9 mouse cellular contexts compared by ENCODE assay signal in the genomic region with DNA sequence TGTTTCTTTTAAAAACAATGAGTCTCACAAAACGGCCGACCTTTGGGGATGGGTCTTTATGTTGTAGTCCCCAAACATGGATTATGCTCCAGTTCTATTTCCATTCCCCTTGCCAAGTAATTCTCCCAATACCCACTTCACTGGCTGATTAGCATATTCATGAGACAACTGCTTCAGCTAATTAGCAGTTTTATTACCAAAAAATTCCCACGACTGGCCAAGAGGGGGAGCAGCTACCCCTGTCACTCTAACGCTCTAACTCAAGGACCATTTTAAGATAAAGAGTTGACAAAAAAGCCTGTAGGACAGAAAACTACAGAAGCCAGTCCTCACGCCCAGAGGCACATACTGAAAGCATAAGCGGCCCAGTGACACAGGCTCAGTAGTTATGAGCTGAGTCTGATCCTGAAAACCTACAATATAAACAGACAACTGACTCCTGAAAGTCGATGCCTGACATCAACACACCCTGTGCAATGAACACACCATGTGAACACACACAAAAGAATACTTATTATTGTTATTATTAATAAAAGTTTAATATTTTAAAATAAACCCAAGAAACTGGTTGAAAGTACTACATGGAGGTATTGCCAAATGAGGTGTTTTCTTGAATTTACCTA.
A peak's percentile ranks its signal among the peaks of the same experiment; 100 is the strongest.
DNase-seq lines count a peak whose midpoint lies in the region; ATAC-seq lines count a peak whose summit lies in the region.
"Had no signal": no experiment of that assay in that cellular context is flagged by ENCODE, and none has a peak within 500 bp of the region (broad histone marks: within the 10 kb centered on the region; RNA-seq: fewer than 3 reads in every experiment).

No protein-coding gene starts in this region.

- peak; percentile 81 for ATAC-seq in forebrain, embryonic 11.5 days (replicated peaks; ENCODE audit: low FRiP score)

- intact Hi-C loops in left cerebral cortex, postnatal 10 days (cut with DNase I) = loop anchor here (5.0 kb wide), 1 partner anchor 74 kb away; no protein-coding TSS in a partner anchor
- intact Hi-C loops in left cerebral cortex, postnatal 36 days (cut with DNase I) = no loop called here

- no peaks in the 10 kb centered on the region for H3K9me3 ChIP-seq in forebrain, embryonic 11.5 days (ENCODE audit: control insufficient read depth, low read length)
- H3K9me3 ChIP-seq: embryonic facial prominence, embryonic 13.5 days; limb, embryonic 13.5 days had no signal

- DNase-seq in left cerebral cortex, postnatal 10 days (ENCODE audit: extremely low spot score in 1 of 2, low spot score in 2 of 2) = peak; percentile 9 to 19
- no peak for DNase-seq in left cerebral cortex, postnatal 36 days (ENCODE audit: low spot score in 2 of 2)
- DNase-seq in adrenal gland, postnatal 25 days = peak; percentile 4
- DNase-seq in forebrain, embryonic 11.5 days (ENCODE audit: low spot score) = peak; percentile 72
- DNase-seq in kidney, postnatal 36 days = peak; percentile 45 to 65
- DNase-seq in lung, postnatal 10 days = peak; percentile 14
- DNase-seq in yolk sac, embryonic 10.5 days (ENCODE audit: low spot score) = no peak

- H3K4me1 ChIP-seq in forebrain, embryonic 11.5 days (replicated peaks; ENCODE audit: control insufficient read depth, insufficient read depth, low read length) = no peaks in the 10 kb centered on the region
- H3K4me1 ChIP-seq: embryonic facial prominence, embryonic 13.5 days; limb, embryonic 13.5 days had no signal

- no peaks in the 10 kb centered on the region for H3K27me3 ChIP-seq in forebrain, embryonic 11.5 days (ENCODE audit: control insufficient read depth, insufficient read depth, low read length)
- H3K27me3 ChIP-seq: embryonic facial prominence, embryonic 13.5 days; limb, embryonic 13.5 days had no signal

- H3K9ac ChIP-seq in forebrain, embryonic 11.5 days (ENCODE audit: low read length) = no peak overlapping the region
- H3K9ac ChIP-seq: embryonic facial prominence, embryonic 13.5 days; limb, embryonic 13.5 days had no signal

- no peak overlapping the region for H3K4me2 ChIP-seq in forebrain, embryonic 11.5 days (ENCODE audit: low read depth, low read length, severe bottlenecking)
- H3K4me2 ChIP-seq: embryonic facial prominence, embryonic 13.5 days; limb, embryonic 13.5 days had no signal

- no peaks in the 10 kb centered on the region for H3K36me3 ChIP-seq in forebrain, embryonic 11.5 days (ENCODE audit: control insufficient read depth, insufficient read depth, low read length)
- H3K36me3 ChIP-seq: embryonic facial prominence, embryonic 13.5 days; limb, embryonic 13.5 days had no signal

- WGBS in forebrain, embryonic 11.5 days = 32% methylated on average over 7 of the region's 7 CpGs

- no peak overlapping the region for H3K27ac ChIP-seq in forebrain, embryonic 11.5 days (ENCODE audit: low read depth, low read length)
- H3K27ac ChIP-seq: embryonic facial prominence, embryonic 13.5 days; limb, embryonic 13.5 days had no signal

- H3K4me3 ChIP-seq in forebrain, embryonic 11.5 days (ENCODE audit: low read depth, low read length) = no peak overlapping the region
- H3K4me3 ChIP-seq: embryonic facial prominence, embryonic 13.5 days; limb, embryonic 13.5 days had no signal

Comparison
In these comparisons a context has a peak if more than half of its experiments do, and no peak if none do; other contexts are left out.
1. DNase-seq: peak in left cerebral cortex, postnatal 10 days (2 of 2), adrenal gland, postnatal 25 days (single experiment), forebrain, embryonic 11.5 days (single experiment), kidney, postnatal 36 days (2 of 2) and lung, postnatal 10 days (single experiment); none in left cerebral cortex, postnatal 36 days (0 of 2) and yolk sac, embryonic 10.5 days (single experiment).